Mouse (Mus musculus): ENCODE measurements around the gene St8sia1.
"Not testable (repeated sequence)": the region's sequence is repeated elsewhere in the genome, so short reads cannot be mapped to it uniquely, and the experiment has no call there.

The St8sia1 gene

GRCm38 (mm10) chr6:142964076-142964530 lies at the start of gene St8sia1:
TSS of gene St8sia1 (minus strand) at chr6:142964452.
- no peak for DNase-seq (ENCODE audit: low read depth)

- no peak for DNase-seq (ENCODE audit: low read depth)
These were observed 48.4 kb upstream of the St8sia1 start for GRCm38 (mm10) chr6:143012513-143013215.

- no peak for DNase-seq (ENCODE audit: low read depth)
These were observed 44.6 kb upstream of the St8sia1 start for GRCm38 (mm10) chr6:143008865-143009264.

GRCm38 (mm10) chr6:143005209-143005608 lies 41.0 kb upstream of the St8sia1 start:
- DNase-seq (ENCODE audit: low read depth) = not testable (repeated sequence)

- no peak for DNase-seq (ENCODE audit: low read depth)
These were observed 40.5 kb upstream of the St8sia1 start for GRCm38 (mm10) chr6:143004801-143005200.

- peak; percentile 35 for DNase-seq (ENCODE audit: low read depth)
These were observed 34.2 kb upstream of the St8sia1 start for GRCm38 (mm10) chr6:142998221-142998999.

GRCm38 (mm10) chr6:142996887-142997286 lies 32.6 kb upstream of the St8sia1 start:
- DNase-seq (ENCODE audit: low read depth) = no peak

GRCm38 (mm10) chr6:142995567-142995966 lies 31.3 kb upstream of the St8sia1 start:
- DNase-seq (ENCODE audit: low read depth) = peak; percentile 72

GRCm38 (mm10) chr6:142994821-142995220 lies 30.6 kb upstream of the St8sia1 start:
- DNase-seq (ENCODE audit: low read depth) = no peak

- peak; percentile 59 for DNase-seq (ENCODE audit: low read depth)
These were observed 29.8 kb upstream of the St8sia1 start for GRCm38 (mm10) chr6:142993705-142994698.

GRCm38 (mm10) chr6:142992971-142993370 lies 28.7 kb upstream of the St8sia1 start:
- no peak for DNase-seq (ENCODE audit: low read depth)

GRCm38 (mm10) chr6:142992099-142992498 lies 27.8 kb upstream of the St8sia1 start:
- no peak for DNase-seq (ENCODE audit: low read depth)

GRCm38 (mm10) chr6:142991391-142992059 lies 27.3 kb upstream of the St8sia1 start:
- DNase-seq (ENCODE audit: low read depth) = no peak

GRCm38 (mm10) chr6:142990516-142990915 lies 26.3 kb upstream of the St8sia1 start:
- no peak for DNase-seq (ENCODE audit: low read depth)

- DNase-seq (ENCODE audit: low read depth) = no peak
These were observed 25.2 kb upstream of the St8sia1 start for GRCm38 (mm10) chr6:142989495-142989894.

GRCm38 (mm10) chr6:142988753-142989152 lies 24.5 kb upstream of the St8sia1 start:
- peak; percentile 76 for DNase-seq (ENCODE audit: low read depth)

GRCm38 (mm10) chr6:142988231-142988630 lies 24.0 kb upstream of the St8sia1 start:
- DNase-seq (ENCODE audit: low read depth) = no peak

GRCm38 (mm10) chr6:142987616-142988015 lies 23.4 kb upstream of the St8sia1 start:
- DNase-seq (ENCODE audit: low read depth) = no peak

GRCm38 (mm10) chr6:142986706-142987105 lies 22.5 kb upstream of the St8sia1 start:
- DNase-seq (ENCODE audit: low read depth) = not testable (repeated sequence)

GRCm38 (mm10) chr6:142985561-142986238 lies 21.4 kb upstream of the St8sia1 start:
- DNase-seq (ENCODE audit: low read depth) = not testable (repeated sequence)

Data from NIH3T3 (cell line).